Mouse (Mus musculus) MEL (cell line): ENCODE results near the gene Pde4a. TPM values are rescaled to one million over a fixed set of nuclear protein-coding genes. Genes with fewer than 3 reads are reported as not detected.

Experiments used
- DNase-seq: peaks from one replicate; pipeline ENCODE4 v3.0.0; 2011; ENCODE audit warnings: low read depth, low spot score
- H3K27ac ChIP-seq: 2 replicates; pipeline ENCODE4 v1.5.1; 2012; ENCODE audit warnings: low read depth, mild to moderate bottlenecking, control low read depth, low read length, moderate library complexity; ENCODE audit not compliant: control insufficient read depth
- H3K27me3 ChIP-seq, 2 experiments: fragments of 150-350 bp in 1 of 2; sonication (generic) in 1 of 2; 2 replicates each; pipeline ENCODE4 v1.6.1; 2012; ENCODE audit warnings: low read length in 2 of 2, mild to moderate bottlenecking in 2 of 2, improper control_type of control experiment in 1 of 2, moderate library complexity in 1 of 2; ENCODE audit not compliant: insufficient read depth in 2 of 2, control insufficient read depth in 1 of 2
- H3K36me3 ChIP-seq, 2 experiments: 2 replicates each; pipeline ENCODE4 v1.6.1; 2012 to 2014; ENCODE audit warnings: low read length in 2 of 2, improper control_type of control experiment in 1 of 2, inconsistent platforms in 1 of 2, mild to moderate bottlenecking in 1 of 2; ENCODE audit not compliant: insufficient read depth in 2 of 2, control insufficient read depth in 1 of 2
- H3K4me1 ChIP-seq, 2 experiments: fragments of 150-350 bp in 1 of 2; sonication (generic) in 1 of 2; 2 replicates each; pipeline ENCODE4 v1.6.1; 2012; ENCODE audit warnings: low read length in 2 of 2, improper control_type of control experiment in 1 of 2, mild to moderate bottlenecking in 1 of 2; ENCODE audit not compliant: insufficient read depth in 2 of 2, control insufficient read depth in 1 of 2
- H3K4me3 ChIP-seq, 2 experiments: fragments of 150-350 bp in 1 of 2; sonication (generic) in 1 of 2; 2 replicates each; pipeline ENCODE4 v1.5.1; 2012; ENCODE audit warnings: low read depth in 2 of 2, low read length in 2 of 2, mild to moderate bottlenecking in 2 of 2, moderate library complexity in 2 of 2, control low read depth in 1 of 2, improper control_type of control experiment in 1 of 2; ENCODE audit not compliant: control insufficient read depth in 1 of 2, insufficient read depth in 1 of 2
- H3K79me2 ChIP-seq: 2 replicates; pipeline ENCODE4 v1.6.1; 2012; ENCODE audit warnings: mild to moderate bottlenecking, low read length, moderate library complexity; ENCODE audit not compliant: control insufficient read depth, poor library complexity, insufficient read depth
- H3K9ac ChIP-seq: 2 replicates; pipeline ENCODE4 v1.6.1; 2012; ENCODE audit warnings: low read depth, mild to moderate bottlenecking, control low read depth, low read length, moderate library complexity; ENCODE audit not compliant: control insufficient read depth, poor library complexity, severe bottlenecking
- H3K9me3 ChIP-seq: fragments of 150-350 bp; sonication (generic); replicated peaks from 2 replicates; pipeline ENCODE4 v1.6.1; 2012; ENCODE audit warnings: mild to moderate bottlenecking, low read length, improper control_type of control experiment, moderate library complexity; ENCODE audit not compliant: insufficient read depth
- BHLHE40 ChIP-seq: IDR thresholded peaks from 2 replicates; pipeline ENCODE4 v1.6.1; 2012; ENCODE audit warnings: low read depth, mild to moderate bottlenecking, inconsistent platforms, low read length, improper control_type of control experiment, borderline replicate concordance
- CHD2 ChIP-seq: IDR thresholded peaks from 2 replicates; pipeline ENCODE4 v1.6.1; 2011; ENCODE audit warnings: low read length, improper control_type of control experiment
- CTCF ChIP-seq, 3 experiments: IDR thresholded peaks in 2 of 3; conservative IDR thresholded peaks in 1 of 3; 2 replicates each; pipeline ENCODE4 v1.5.1; 2011 to 2012; ENCODE audit warnings: low read length in 3 of 3, low read depth in 2 of 3, mild to moderate bottlenecking in 2 of 3, improper control_type of control experiment in 1 of 3, inconsistent platforms in 1 of 3, mixed read lengths in 1 of 3, moderate library complexity in 1 of 3; ENCODE audit not compliant: control insufficient read depth in 1 of 3, insufficient read depth in 1 of 3, poor library complexity in 1 of 3, severe bottlenecking in 1 of 3
- ELF1 ChIP-seq: IDR thresholded peaks from 2 replicates; pipeline ENCODE4 v1.6.1; 2014; ENCODE audit warnings: low read depth, mild to moderate bottlenecking, inconsistent platforms, low read length, improper control_type of control experiment, moderate library complexity
- EP300 ChIP-seq, 2 experiments: IDR thresholded peaks; 2 replicates each; pipeline ENCODE4 v1.6.1; 2011; ENCODE audit warnings: improper control_type of control experiment in 2 of 2, low read length in 2 of 2, low read depth in 1 of 2, mild to moderate bottlenecking in 1 of 2
- ETS1 ChIP-seq: IDR thresholded peaks from 2 replicates; pipeline ENCODE4 v1.6.1; 2012; ENCODE audit warnings: low read depth, mild to moderate bottlenecking, inconsistent platforms, low read length, improper control_type of control experiment, moderate library complexity
- HCFC1 ChIP-seq: IDR thresholded peaks from 2 replicates; pipeline ENCODE4 v1.6.1; 2012; ENCODE audit warnings: low read depth, mild to moderate bottlenecking, inconsistent platforms, low read length, improper control_type of control experiment, moderate library complexity
- KAT2A ChIP-seq: conservative IDR thresholded peaks from 2 replicates; pipeline ENCODE4 v1.6.1; 2012; ENCODE audit warnings: low read depth, low read length, improper control_type of control experiment, inconsistent platforms
- MAFK ChIP-seq: IDR thresholded peaks from 2 replicates; pipeline ENCODE4 v1.6.1; 2011; ENCODE audit warnings: low read depth, mild to moderate bottlenecking, low read length, improper control_type of control experiment, borderline replicate concordance
- MAX ChIP-seq: IDR thresholded peaks from 2 replicates; pipeline ENCODE4 v1.6.1; 2011; ENCODE audit warnings: low read length, improper control_type of control experiment
- NELFE ChIP-seq: IDR thresholded peaks from 2 replicates; pipeline ENCODE4 v1.6.1; 2011; ENCODE audit warnings: low read depth, low read length, improper control_type of control experiment
- POLR2AphosphoS2 ChIP-seq: IDR thresholded peaks from 2 replicates; pipeline ENCODE4 v1.6.1; 2011; ENCODE audit warnings: low read length, improper control_type of control experiment
- RAD21 ChIP-seq: IDR thresholded peaks from 2 replicates; pipeline ENCODE4 v1.6.1; 2011; ENCODE audit warnings: mild to moderate bottlenecking, low read depth, low read length, improper control_type of control experiment
- RCOR1 ChIP-seq: IDR thresholded peaks from 2 replicates; pipeline ENCODE4 v1.6.1; 2012; ENCODE audit warnings: low read depth, mild to moderate bottlenecking, inconsistent platforms, low read length, improper control_type of control experiment
- SIN3A ChIP-seq: IDR thresholded peaks from 2 replicates; pipeline ENCODE4 v1.6.1; 2012; ENCODE audit warnings: low read length, improper control_type of control experiment, inconsistent platforms
- SMC3 ChIP-seq: IDR thresholded peaks from 2 replicates; pipeline ENCODE4 v1.6.1; 2011; ENCODE audit warnings: low read depth, low read length, improper control_type of control experiment
- TAL1 ChIP-seq: IDR thresholded peaks from 2 replicates; pipeline ENCODE4 v1.6.1; 2012; ENCODE audit warnings: mild to moderate bottlenecking, inconsistent platforms, low read length, moderate library complexity, mixed read lengths
- UBTF ChIP-seq: IDR thresholded peaks from 2 replicates; pipeline ENCODE4 v1.6.1; 2012; ENCODE audit warnings: low read depth, mild to moderate bottlenecking, inconsistent platforms, low read length, improper control_type of control experiment, moderate library complexity, borderline replicate concordance; ENCODE audit not compliant: insufficient read depth
- USF2 ChIP-seq, 2 experiments: IDR thresholded peaks; 2 replicates each; pipeline ENCODE4 v1.6.1; 2011 to 2012; ENCODE audit warnings: improper control_type of control experiment in 2 of 2, low read length in 2 of 2, borderline replicate concordance in 1 of 2, inconsistent platforms in 1 of 2, low read depth in 1 of 2, mild to moderate bottlenecking in 1 of 2; ENCODE audit not compliant: insufficient read depth in 1 of 2
- ZC3H11A ChIP-seq: IDR thresholded peaks from 2 replicates; pipeline ENCODE4 v1.6.1; 2012; ENCODE audit warnings: low read depth, mild to moderate bottlenecking, inconsistent platforms, low read length, improper control_type of control experiment
- ZKSCAN1 ChIP-seq: IDR thresholded peaks from 2 replicates; pipeline ENCODE4 v1.6.1; 2012; ENCODE audit warnings: low read depth, mild to moderate bottlenecking, inconsistent platforms, low read length, improper control_type of control experiment, moderate library complexity
- polyA plus RNA-seq, 2 experiments: library from polyadenylated mRNA; stranded (reverse) in 1 of 2; unstranded in 1 of 2; fragments of >175 nt in 1 of 2; fragments of >200 nt in 1 of 2; gene quantifications; 2 replicates each; pipeline versions ENCODE4 v1.2.1 to v1.2.4; 2012; ENCODE audit warnings: low replicate concordance in 2 of 2, low read depth in 1 of 2; ENCODE audit not compliant: insufficient read length in 2 of 2, insufficient read depth in 1 of 2, missing spikeins in 1 of 2
- total RNA-seq: library from RNA; depleted of rRNA; stranded (reverse); fragments of 300-350 nt; gene quantifications from 2 replicates; pipeline ENCODE4 v1.2.3, GENCODE M21; 2012

Pde4a gene
- total and polyA plus RNA-seq, 3 experiments: 16.6 to 53.9 (median 45.6) TPM

DNA sequence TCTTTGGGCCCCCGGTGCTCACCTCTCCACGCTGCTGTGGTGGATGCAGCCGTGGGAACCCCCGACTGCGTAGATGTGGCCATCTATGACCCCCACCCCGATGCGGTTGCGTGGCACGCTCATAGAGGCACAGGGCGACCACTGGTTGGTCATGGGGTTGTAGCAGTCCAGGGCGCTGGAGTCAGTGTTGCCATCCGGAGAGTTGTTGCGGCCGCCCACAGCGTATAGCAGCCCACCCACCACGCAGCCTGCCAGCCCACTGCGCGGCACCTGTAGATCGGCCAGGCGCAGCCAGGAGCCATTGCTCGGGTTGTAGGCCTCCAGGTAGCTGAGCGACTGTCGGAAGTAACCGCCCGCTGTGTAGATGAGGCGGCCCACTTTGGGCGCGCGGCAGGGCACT, 67.9 kb downstream of the Pde4a start:
- Histone ChIP-seq H3K9ac (no peak overlapping the region), H3K36me3 (peaks cover 15 to 27% of the 10 kb centered on the region in 2 experiments)

DNA sequence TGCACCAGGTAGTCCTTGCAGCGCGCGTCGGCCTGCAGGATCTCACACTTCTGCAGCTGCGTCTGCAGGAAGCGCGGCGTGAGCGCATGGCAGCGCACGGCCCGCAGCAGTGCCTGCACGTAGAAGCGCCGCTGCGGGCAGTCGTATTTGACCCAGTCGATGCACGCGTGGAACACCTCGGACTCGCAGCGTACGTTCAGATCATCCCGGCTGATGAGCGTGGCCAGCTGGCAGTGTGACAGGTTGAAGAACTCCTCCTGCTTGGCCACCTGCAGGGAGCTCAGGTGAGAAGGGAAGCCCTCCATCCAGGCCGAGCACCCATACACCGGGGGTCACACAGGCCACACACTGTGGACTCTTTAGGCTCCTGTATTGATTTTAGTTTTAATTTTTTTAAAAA, 68.3 kb downstream of the Pde4a start:
- H3K4me3 ChIP-seq: no peak overlapping the region
- H3K9ac ChIP-seq: no peak overlapping the region
- peaks cover 15 to 27% of the 10 kb centered on the region in 2 experiments for H3K36me3 ChIP-seq
- H3K27me3 ChIP-seq: no peaks in the 10 kb centered on the region
- no peaks in the 10 kb centered on the region for H3K9me3 ChIP-seq
- no peak for DNase-seq
- peaks cover 10 to 18% of the 10 kb centered on the region in 2 experiments; a peak in 3 of 4 replicates for H3K4me1 ChIP-seq
- peaks cover 40% of the 10 kb centered on the region for H3K79me2 ChIP-seq
- TF ChIP-seq HCFC1: no peak
- no peak for TF ChIP-seq SIN3A
- no peak; the same call in none of the 2 replicates for TF ChIP-seq POLR2AphosphoS2
- no peak for TF ChIP-seq EP300 (IDR thresholded peaks at IDR 0.05; ENCODE audit: low read depth in 1 of 2, low read length in 2 of 2)
- no peak for TF ChIP-seq TAL1
- H3K27ac ChIP-seq: no peak overlapping the region

More for the DNA sequence above, 67.9 kb downstream of the Pde4a start:
- H3K27me3 ChIP-seq: no peaks in the 10 kb centered on the region
- H3K4me3 ChIP-seq: no peak overlapping the region
- H3K4me1 ChIP-seq: peaks cover 10 to 18% of the 10 kb centered on the region in 2 experiments; a peak in 3 of 4 replicates
- H3K27ac ChIP-seq: no peak overlapping the region
- peaks cover 36% of the 10 kb centered on the region for H3K79me2 ChIP-seq
- no peaks in the 10 kb centered on the region for H3K9me3 ChIP-seq
- no peak for DNase-seq
- TF ChIP-seq SMC3 (no peak), POLR2AphosphoS2 (0 out of 2 replicates have a peak, but pooled peaks have one; percentile 20)

DNA sequence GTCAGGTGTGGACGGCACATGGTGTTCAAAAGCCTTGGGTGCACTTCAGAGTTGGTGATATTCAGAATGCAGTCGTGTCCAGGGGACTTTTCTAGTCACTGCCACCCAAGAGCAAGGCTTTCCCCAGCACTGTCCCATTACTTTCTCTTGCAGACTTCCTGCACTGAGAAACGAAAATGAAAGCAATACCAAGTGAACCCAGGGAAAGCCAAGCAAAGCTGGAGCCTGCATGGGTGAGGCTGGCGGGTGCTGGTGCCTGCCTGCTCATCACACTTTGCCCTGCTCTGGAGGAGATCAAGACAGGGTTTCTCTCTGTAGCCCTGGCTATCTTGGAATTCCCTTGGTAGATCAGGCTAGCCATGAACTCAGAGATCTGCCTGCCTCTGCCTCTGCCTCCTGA, 69.8 kb downstream of the Pde4a start:
- no peak overlapping the region for H3K4me3 ChIP-seq

More for the DNA sequence above, 69.8 kb downstream of the Pde4a start:
- Histone ChIP-seq H3K27ac (no peak overlapping the region), H3K9me3 (no peaks in the 10 kb centered on the region), H3K4me1 (peaks cover 12 to 23% of the 10 kb centered on the region in 2 experiments; a peak in 3 of 4 replicates), H3K79me2 (peaks cover 47% of the 10 kb centered on the region), H3K9ac (no peak overlapping the region), H3K36me3 (peaks cover 15 to 27% of the 10 kb centered on the region in 2 experiments), H3K27me3 (no peaks in the 10 kb centered on the region)
- no peak for DNase-seq
- TF ChIP-seq BHLHE40 (no peak), NELFE (no peak), ZKSCAN1 (no peak), ZC3H11A (no peak), MAFK (no peak), CHD2 (no peak), HCFC1 (no peak), USF2 (IDR thresholded peaks at IDR 0.05; ENCODE audit: borderline replicate concordance in 1 of 2, insufficient read depth in 1 of 2, low read depth in 1 of 2, low read length in 2 of 2) (no peak), KAT2A (no peak), TAL1 (no peak), RAD21 (no peak), ELF1 (no peak), CTCF (IDR thresholded peaks at IDR 0.05 in 2 of 3, conservative IDR thresholded peaks at IDR 0.05 in 1 of 3; ENCODE audit: control insufficient read depth in 1 of 3, insufficient read depth in 1 of 3, low read depth in 2 of 3, low read length in 3 of 3, poor library complexity in 1 of 3, severe bottlenecking in 1 of 3) (no peak), POLR2AphosphoS2 (no peak), UBTF (no peak), RCOR1 (no peak), ETS1 (no peak), MAX (no peak), EP300 (IDR thresholded peaks at IDR 0.05; ENCODE audit: low read depth in 1 of 2, low read length in 2 of 2) (no peak)
